In the genomic region with DNA sequence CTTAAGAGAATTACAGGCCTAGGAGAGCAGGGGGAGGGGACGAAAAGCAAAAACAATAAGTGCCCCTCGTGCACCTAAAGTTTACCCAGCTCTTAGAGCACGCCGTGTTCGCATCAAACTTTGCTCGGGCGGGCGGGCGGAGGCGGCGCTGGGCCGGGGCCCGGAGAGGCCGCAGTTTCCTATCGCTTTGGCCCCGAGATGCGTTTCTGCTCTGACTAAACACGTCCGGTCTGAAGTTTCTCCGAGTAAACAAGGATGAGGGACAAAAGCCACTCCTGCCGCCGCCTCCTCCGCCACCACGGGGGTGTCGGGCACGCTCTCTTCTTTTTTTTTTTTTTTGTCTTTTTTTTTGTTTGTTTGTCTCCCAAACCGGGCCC, we compare ENCODE assay signal across 8 mouse cellular contexts. TPM values are rescaled to one million over a fixed set of nuclear protein-coding genes. Genes with fewer than 3 reads are reported as not detected.
A peak's percentile ranks its signal among the peaks of the same experiment; 100 is the strongest.
DNase-seq lines count a peak whose midpoint lies in the region; ATAC-seq and TF ChIP-seq lines count a peak whose summit lies in the region.

No protein-coding gene starts in this region.

- DNase-seq in gastrocnemius, adult 8-10 months (ENCODE audit: low spot score in 2 of 2): peak; percentile 13 to 26
- no peak for DNase-seq in gastrocnemius, postnatal 14 days
- peak; percentile 35 for DNase-seq in forebrain, postnatal 0 days
- DNase-seq in kidney, postnatal 14 days: peak; percentile 76
- DNase-seq in natural killer cell, adult 2 months (ENCODE audit: low spot score in 2 of 2): no peak

- ATAC-seq in activated CD4-positive, CD25-positive, alpha-beta regulatory T cell, adult 4 months: peak; percentile 12
- no peak for ATAC-seq in forebrain, postnatal 0 days
- ATAC-seq in megakaryocyte, adult 5-6 weeks (ENCODE audit: poor library complexity, severe bottlenecking): peak; percentile 18
- ATAC-seq in stomach, embryonic 16.5 days (ENCODE audit: insufficient read depth, low FRiP score): no peak

- H3K36me3 ChIP-seq in forebrain, postnatal 0 days (ENCODE audit: insufficient read depth): peaks cover 11% of the 10 kb centered on the region; the same call in 1 of the 2 replicates
- peaks cover 10% of the 10 kb centered on the region for H3K36me3 ChIP-seq in stomach, embryonic 16.5 days (ENCODE audit: control insufficient read depth, insufficient read depth, low read length)

- H3K4me2 ChIP-seq in forebrain, postnatal 0 days (ENCODE audit: low read depth): peak overlapping the region; percentile 72
- H3K4me2 ChIP-seq in stomach, embryonic 16.5 days (ENCODE audit: low read depth, low read length): peak overlapping the region; percentile 92

- H3K27ac ChIP-seq in forebrain, postnatal 0 days (ENCODE audit: low read depth, low read length): peak overlapping the region; percentile 100
- peak overlapping the region; percentile 99 for H3K27ac ChIP-seq in stomach, embryonic 16.5 days (ENCODE audit: low read length)

- WGBS in forebrain, postnatal 0 days: under 1% methylated on average over 25 of the region's 27 CpGs
- WGBS in stomach, embryonic 16.5 days: under 1% methylated on average over 27 of the region's 27 CpGs

- no peaks in the 10 kb centered on the region for H3K9me3 ChIP-seq in forebrain, postnatal 0 days (ENCODE audit: low read length)
- no peaks in the 10 kb centered on the region for H3K9me3 ChIP-seq in stomach, embryonic 16.5 days (replicated peaks; ENCODE audit: control insufficient read depth, low read length)

- no peaks in the 10 kb centered on the region for H3K27me3 ChIP-seq in forebrain, postnatal 0 days (ENCODE audit: insufficient read depth, low read length)
- H3K27me3 ChIP-seq in stomach, embryonic 16.5 days (ENCODE audit: control insufficient read depth, insufficient read depth, low read length): no peaks in the 10 kb centered on the region

- peak overlapping the region; percentile 73 for H3K4me3 ChIP-seq in forebrain, postnatal 0 days (ENCODE audit: low read depth, low read length)
- H3K4me3 ChIP-seq in stomach, embryonic 16.5 days (replicated peaks; ENCODE audit: low read length): peak overlapping the region; percentile 85

- peak overlapping the region; percentile 98 for H3K9ac ChIP-seq in forebrain, postnatal 0 days
- H3K9ac ChIP-seq in stomach, embryonic 16.5 days (ENCODE audit: low read length): peak overlapping the region; percentile 99

- H3K4me1 ChIP-seq in forebrain, postnatal 0 days (ENCODE audit: insufficient read depth): peaks cover 7% of the 10 kb centered on the region
- H3K4me1 ChIP-seq in stomach, embryonic 16.5 days (ENCODE audit: control insufficient read depth, insufficient read depth, low read length): peaks cover 14% of the 10 kb centered on the region

- intact Hi-C loops in gastrocnemius, postnatal 14 days (cut with DNase I; ENCODE audit: low total_unique reads): loop anchor here (5.0 kb wide), 1 partner anchor 131 kb away; a partner anchor contains a TSS

- no peak for TF ChIP-seq CTCF in forebrain, postnatal 0 days (IDR thresholded peaks at IDR 0.05; ENCODE audit: low read depth)

RNA-seq across cellular contexts. Expression of a gene that starts 56.2 kb away (rescaled TPM):
- 1 to 10 TPM; 2.1 to 2.7 (median 2.5) TPM for total RNA-seq in gastrocnemius, adult 8-10 months (2022)
- 1 to 10 TPM; 1.1 to 1.5 TPM for total RNA-seq in gastrocnemius, postnatal 14 days (2021)
- not detected for polyA plus RNA-seq in activated CD4-positive, CD25-positive, alpha-beta regulatory T cell, adult 4 months (2017; shearing (Covaris generic))
- not detected in 2 replicates for total RNA-seq in forebrain, postnatal 0 days (2014; rRNA removed)
- 2.0 and 5.7 TPM in 2 replicates for polyA plus RNA-seq in forebrain, postnatal 0 days (2015; fragmentation: Nextera tagmentation; extraction: Ambion mirVana)
- not detected in 2 replicates for total RNA-seq in megakaryocyte, adult 5-6 weeks (2015)
- total RNA-seq in megakaryocyte, adult 5-6 weeks (2017): not detected in 2 replicates
- 1.6 and 2.2 TPM in 2 replicates for polyA plus RNA-seq in stomach, embryonic 16.5 days (2015; fragmentation: Nextera tagmentation; extraction: Ambion mirVana)

Comparison
In these comparisons a context has a peak if more than half of its experiments do, and no peak if none do; other contexts are left out.
1. DNase-seq: peak in gastrocnemius, adult 8-10 months (2 of 2), forebrain, postnatal 0 days (single experiment) and kidney, postnatal 14 days (single experiment); none in gastrocnemius, postnatal 14 days (single experiment) and natural killer cell, adult 2 months (0 of 2).
2. ATAC-seq: peak in activated CD4-positive, CD25-positive, alpha-beta regulatory T cell, adult 4 months (single experiment) and megakaryocyte, adult 5-6 weeks (single experiment); none in forebrain, postnatal 0 days (single experiment) and stomach, embryonic 16.5 days (single experiment).